Mouse (Mus musculus): ENCODE results near the gene Prpf6. TPM values are rescaled to one million over a fixed set of nuclear protein-coding genes. Genes with fewer than 3 reads are reported as not detected.

The Prpf6 gene
- total RNA-seq, 2 experiments from 2014 or later, result 31.1 to 36.5 TPM

DNA sequence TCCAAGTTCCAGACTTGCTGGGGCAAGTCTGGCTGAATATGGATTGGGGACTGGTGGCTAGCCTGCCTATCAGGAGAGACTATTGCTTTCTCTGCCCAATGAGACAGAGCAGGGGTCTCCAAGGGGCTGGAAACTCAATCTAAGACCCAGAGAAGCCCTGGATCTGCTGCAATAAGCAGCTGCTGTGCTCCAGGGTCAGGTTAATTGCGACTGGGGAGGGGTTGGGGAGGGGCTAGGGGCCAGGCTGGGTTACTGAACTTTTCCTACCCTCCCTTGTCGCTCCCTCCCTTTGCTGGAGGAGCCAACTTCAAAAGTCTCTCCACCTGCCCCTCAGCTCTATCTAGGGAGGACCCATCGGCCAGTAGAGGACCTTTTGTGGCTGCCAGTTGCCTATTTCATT is 65.1 kb downstream of the Prpf6 start, which contains the start of gene Gm29797:
TSS of gene Gm29797 (plus strand) at position 301 of the 400 bp plus-strand sequence.
- intact Hi-C loops (cut with DNase I), result loop anchor here (5.0 kb wide), 1 partner anchor 51 kb away; no protein-coding TSS in a partner anchor

DNA sequence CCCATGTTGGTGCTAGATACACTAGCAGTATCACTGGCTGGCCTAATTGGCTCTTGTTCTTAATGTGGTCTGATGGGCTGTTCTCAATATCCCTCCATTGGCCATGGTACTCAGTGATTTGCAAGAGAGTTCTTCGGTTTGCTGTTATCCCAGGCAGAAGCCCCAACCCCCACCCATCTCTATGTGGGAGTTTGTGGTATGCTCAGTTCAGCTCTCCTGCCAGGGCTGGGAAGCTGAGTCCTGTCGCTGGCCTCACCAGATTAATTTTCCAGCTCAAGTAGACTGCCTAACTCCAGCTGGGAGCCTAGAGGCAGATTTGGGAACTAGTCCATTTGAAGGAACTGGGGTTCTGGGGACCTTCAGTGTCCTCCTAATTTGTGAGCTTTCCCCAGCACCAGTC is 65.8 kb downstream of the Prpf6 start:
- H3K4me3 ChIP-seq, result no peak overlapping the region
- H3K27ac ChIP-seq, result peak overlapping the region; percentile 20; the same call in 1 of the 2 replicates
- TF ChIP-seq CTCF (IDR thresholded peaks at IDR 0.05), result no peak
- no peak for DNase-seq
- intact Hi-C loops (cut with DNase I), result loop anchor here (5.0 kb wide), 1 partner anchor 50 kb away; no protein-coding TSS in a partner anchor

More for the DNA sequence above, 65.1 kb downstream of the Prpf6 start, which contains the start of gene Gm29797:
- no peak for DNase-seq
- no peak within 1 kb of the TSS for H3K4me3 ChIP-seq
- peak within 1 kb of the TSS; percentile 20; the same call in 1 of the 2 replicates for H3K27ac ChIP-seq
- no peak for TF ChIP-seq CTCF (IDR thresholded peaks at IDR 0.05)

- intact Hi-C loops (cut with DNase I), result loop anchor here (5.0 kb wide), 1 partner anchor 49 kb away; no protein-coding TSS in a partner anchor
- Histone ChIP-seq H3K27ac (peak overlapping the region; percentile 72), H3K4me3 (no peak overlapping the region)
- no peak for DNase-seq
- TF ChIP-seq CTCF (IDR thresholded peaks at IDR 0.05), result no peak
Observed at GRCm38 (mm10) chr2:181658528-181658927, 66.9 kb downstream of the Prpf6 start.

DNA sequence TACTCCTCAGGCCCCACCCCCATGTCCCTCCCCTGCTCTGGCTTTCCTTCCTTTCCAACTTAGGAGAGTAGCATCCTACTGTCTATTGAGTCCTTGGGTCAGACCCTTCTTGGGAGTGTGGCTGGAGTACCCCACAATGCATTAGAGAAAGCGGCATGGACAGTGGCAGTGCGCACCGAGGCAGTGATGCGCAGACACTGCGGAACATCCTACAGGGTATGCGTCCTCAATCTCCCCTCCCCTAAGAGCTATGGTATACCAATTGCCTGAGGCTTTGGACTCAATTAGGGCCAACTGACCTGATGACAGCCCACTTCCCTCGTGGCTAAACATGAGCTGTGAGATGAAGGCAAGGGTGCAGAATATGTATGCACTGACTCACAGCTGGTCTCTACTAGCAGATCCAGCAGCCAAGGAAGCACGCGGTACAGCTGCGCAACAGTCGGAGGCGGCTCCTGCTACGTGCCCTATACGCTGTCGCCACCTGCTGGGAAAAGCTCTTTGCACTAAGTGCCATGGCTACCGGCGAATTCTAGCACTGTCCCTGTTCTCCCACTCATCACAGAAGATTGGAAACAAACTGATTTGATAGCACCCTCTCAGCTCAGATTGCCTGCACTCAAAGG is 67.4 kb downstream of the Prpf6 start:
- DNase-seq, result peak; percentile 73
- intact Hi-C loops (cut with DNase I), result loop anchor here (1.0 to 5.0 kb wide), 2 partner anchors 18 to 48 kb away; no protein-coding TSS in a partner anchor
- H3K27ac ChIP-seq, result peak overlapping the region; percentile 72
- H3K4me3 ChIP-seq, result no peak overlapping the region; the same call in 1 of the 2 replicates
- TF ChIP-seq CTCF (IDR thresholded peaks at IDR 0.05), result no peak

GRCm38 (mm10) chr2:181659609-181660055 is 68.0 kb downstream of the Prpf6 start:
- intact Hi-C loops (cut with DNase I), result loop anchor here (1.0 to 5.0 kb wide), 2 partner anchors 18 to 48 kb away; no protein-coding TSS in a partner anchor
- peak; percentile 72 for TF ChIP-seq CTCF (IDR thresholded peaks at IDR 0.05)
- peak overlapping the region; percentile 82 for H3K27ac ChIP-seq
- no peak overlapping the region; the same call in 1 of the 2 replicates for H3K4me3 ChIP-seq
- DNase-seq, result peak; percentile 86

- intact Hi-C loops (cut with DNase I), result no loop called here
- no peak for DNase-seq
- H3K27ac ChIP-seq, result peak overlapping the region; percentile 85
- TF ChIP-seq CTCF (IDR thresholded peaks at IDR 0.05), result no peak
- H3K4me3 ChIP-seq, result no peak overlapping the region
Observed at GRCm38 (mm10) chr2:181662620-181663297, 71.1 kb downstream of the Prpf6 start.

- Histone ChIP-seq H3K27ac (peak overlapping the region; percentile 85), H3K4me3 (no peak overlapping the region)
- no peak for TF ChIP-seq CTCF (IDR thresholded peaks at IDR 0.05)
- intact Hi-C loops (cut with DNase I), result no loop called here
- DNase-seq, result peak; percentile 65
Observed at GRCm38 (mm10) chr2:181663298-181663630, 71.6 kb downstream of the Prpf6 start.

DNA sequence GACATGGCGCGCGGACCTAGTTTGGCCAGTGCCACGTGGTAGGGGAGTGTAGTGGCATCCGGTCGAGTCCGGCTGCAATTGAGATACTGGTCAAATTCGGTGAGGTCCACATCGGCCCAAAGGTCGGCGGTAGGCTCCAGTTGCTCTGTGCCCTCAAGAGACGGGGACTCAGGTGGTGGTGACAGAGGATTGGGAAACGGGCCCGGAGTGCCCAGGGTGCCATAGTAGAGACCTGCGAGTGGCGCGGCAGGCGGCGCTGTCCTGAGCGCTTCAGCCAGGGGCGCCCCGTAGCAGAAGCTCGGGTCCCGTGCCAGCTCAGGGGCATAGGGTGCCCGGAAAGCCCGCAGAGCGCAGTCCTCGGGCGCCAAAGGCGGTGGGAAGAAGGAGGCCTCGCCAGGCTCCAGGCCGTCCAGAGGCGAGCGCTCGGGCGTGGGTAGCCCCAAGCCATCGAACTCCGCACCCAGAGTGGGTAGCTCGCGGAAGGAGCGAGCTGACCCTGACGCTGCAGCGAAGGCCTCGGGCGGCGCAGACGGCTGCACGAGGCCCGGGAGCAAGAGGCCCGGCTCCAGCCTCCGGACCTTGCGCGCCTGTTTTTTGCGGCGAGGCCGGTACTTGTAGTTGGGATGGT is 78.7 kb downstream of the Prpf6 start:
- peak; percentile 46 for DNase-seq
- Histone ChIP-seq H3K4me3 (peak overlapping the region; percentile 78), H3K27ac (peak overlapping the region; percentile 90)
- TF ChIP-seq CTCF (IDR thresholded peaks at IDR 0.05), result peak; percentile 44
- intact Hi-C loops (cut with DNase I), result no loop called here

GRCm38 (mm10) chr2:181670913-181671311 is 79.2 kb downstream of the Prpf6 start:
- no peak for TF ChIP-seq CTCF (IDR thresholded peaks at IDR 0.05)
- DNase-seq, result no peak
- H3K4me3 ChIP-seq, result peak overlapping the region; percentile 78
- intact Hi-C loops (cut with DNase I), result no loop called here
- peak overlapping the region; percentile 90 for H3K27ac ChIP-seq

GRCm38 (mm10) chr2:181671326-181671725 is 79.7 kb downstream of the Prpf6 start, which contains the start of gene Sox18:
Gene Sox18 (minus strand): TSS chr2:181671640.
- intact Hi-C loops (cut with DNase I), result no loop called here
- no peak for TF ChIP-seq CTCF (IDR thresholded peaks at IDR 0.05)
- Histone ChIP-seq H3K27ac (peak within 1 kb of the TSS; percentile 90), H3K4me3 (peak within 1 kb of the TSS; percentile 78)
- DNase-seq, result peak; percentile 75

DNA sequence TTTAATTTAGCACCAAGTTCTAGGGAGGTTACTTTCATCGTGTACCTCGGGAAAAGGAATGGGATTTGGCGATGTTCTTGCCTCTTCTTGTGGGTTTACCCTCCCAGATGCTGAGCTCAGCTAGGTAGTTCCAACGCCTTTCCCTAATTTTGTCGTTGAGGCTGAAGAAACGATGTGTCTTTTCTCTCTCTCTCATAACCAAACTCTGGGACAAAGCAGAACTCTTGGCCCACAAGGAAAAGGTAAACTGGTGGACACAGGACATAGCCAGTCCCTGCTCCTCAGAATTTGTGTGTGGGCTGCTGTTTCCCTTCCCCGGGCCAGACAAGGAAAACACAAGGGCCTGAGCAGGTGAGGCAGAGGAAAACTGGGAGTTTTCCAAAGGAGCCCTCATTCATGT is 80.3 kb downstream of the Prpf6 start:
- Histone ChIP-seq H3K4me3 (peak overlapping the region; percentile 78), H3K27ac (peak overlapping the region; percentile 90)
- no peak for TF ChIP-seq CTCF (IDR thresholded peaks at IDR 0.05)
- DNase-seq, result no peak
- intact Hi-C loops (cut with DNase I), result no loop called here

DNA sequence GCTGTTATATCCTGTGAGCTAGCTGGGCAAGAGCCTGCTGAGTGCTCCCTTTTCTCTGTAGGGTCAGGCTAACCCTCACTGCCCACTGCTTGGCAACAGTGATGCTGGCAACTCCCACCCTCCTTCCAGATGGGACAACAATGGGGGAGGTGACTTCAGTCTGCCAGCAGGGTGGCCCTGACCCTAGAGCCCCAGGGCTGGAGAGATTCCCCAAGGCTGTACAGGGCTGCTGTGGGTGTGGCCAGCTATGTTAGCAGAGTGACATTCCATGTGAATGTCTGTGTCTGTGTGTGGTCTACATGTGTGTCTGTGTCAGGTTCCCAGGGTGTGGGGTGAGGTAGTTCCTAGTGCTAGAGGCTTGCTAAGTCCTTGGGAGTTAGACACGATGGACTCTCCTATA is 81.8 kb downstream of the Prpf6 start:
- H3K4me3 ChIP-seq, result no peak overlapping the region
- no peak for TF ChIP-seq CTCF (IDR thresholded peaks at IDR 0.05)
- intact Hi-C loops (cut with DNase I), result no loop called here
- DNase-seq, result no peak
- H3K27ac ChIP-seq, result peak overlapping the region; percentile 90

Measured in gastrocnemius, adult 2 months (tissue).